Mouse (Mus musculus): Measurements from ENCODE around the gene Tmprss15. TPM values are rescaled to one million over a fixed set of nuclear protein-coding genes. Genes with fewer than 3 reads are reported as not detected.

Tmprss15 gene
- polyA plus RNA-seq, 1 experiment from 2014 or later: 4.7 TPM

DNA sequence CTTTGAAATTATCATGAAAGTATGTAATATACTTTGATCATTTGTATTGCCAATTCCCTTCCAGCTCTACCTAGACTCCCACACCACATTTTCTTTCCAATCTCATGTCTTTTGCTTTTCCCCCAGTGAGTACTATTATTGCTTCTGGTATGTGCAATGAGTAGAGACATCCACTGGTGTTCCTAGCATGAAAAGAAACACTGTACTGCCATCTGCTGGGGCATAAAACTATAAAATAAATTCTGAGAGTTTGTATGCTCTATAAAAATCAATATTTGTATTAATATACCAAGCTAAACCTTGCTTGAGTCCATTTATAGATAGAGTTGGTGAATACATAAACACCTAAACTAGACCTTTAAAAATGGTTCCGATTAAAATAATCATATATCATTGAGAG, 27.0 kb downstream of the Tmprss15 start:
- Histone ChIP-seq H3K4me1 (replicated peaks; ENCODE audit: control insufficient read depth, insufficient read depth, low read length) (no peaks in the 10 kb centered on the region), H3K9me3 (ENCODE audit: control insufficient read depth) (no peaks in the 10 kb centered on the region), H3K4me2 (replicated peaks; ENCODE audit: low read depth) (no peak overlapping the region), H3K9ac (ENCODE audit: low read depth, low read length) (no peak overlapping the region), H3K27ac (ENCODE audit: low read depth, low read length) (no peak overlapping the region), H3K27me3 (replicated peaks; ENCODE audit: control insufficient read depth, insufficient read depth, low read length) (no peaks in the 10 kb centered on the region), H3K4me3 (ENCODE audit: low read depth, low read length) (no peak overlapping the region), H3K36me3 (ENCODE audit: control insufficient read depth, insufficient read depth) (no peaks in the 10 kb centered on the region)
- peak; percentile 56 for TF ChIP-seq CTCF (IDR thresholded peaks at IDR 0.05; ENCODE audit: low read depth)
- ATAC-seq: peak; percentile 25; the same call in 1 of the 2 replicates
- WGBS: 78% methylated on average over 1 of the region's 1 CpGs

DNA sequence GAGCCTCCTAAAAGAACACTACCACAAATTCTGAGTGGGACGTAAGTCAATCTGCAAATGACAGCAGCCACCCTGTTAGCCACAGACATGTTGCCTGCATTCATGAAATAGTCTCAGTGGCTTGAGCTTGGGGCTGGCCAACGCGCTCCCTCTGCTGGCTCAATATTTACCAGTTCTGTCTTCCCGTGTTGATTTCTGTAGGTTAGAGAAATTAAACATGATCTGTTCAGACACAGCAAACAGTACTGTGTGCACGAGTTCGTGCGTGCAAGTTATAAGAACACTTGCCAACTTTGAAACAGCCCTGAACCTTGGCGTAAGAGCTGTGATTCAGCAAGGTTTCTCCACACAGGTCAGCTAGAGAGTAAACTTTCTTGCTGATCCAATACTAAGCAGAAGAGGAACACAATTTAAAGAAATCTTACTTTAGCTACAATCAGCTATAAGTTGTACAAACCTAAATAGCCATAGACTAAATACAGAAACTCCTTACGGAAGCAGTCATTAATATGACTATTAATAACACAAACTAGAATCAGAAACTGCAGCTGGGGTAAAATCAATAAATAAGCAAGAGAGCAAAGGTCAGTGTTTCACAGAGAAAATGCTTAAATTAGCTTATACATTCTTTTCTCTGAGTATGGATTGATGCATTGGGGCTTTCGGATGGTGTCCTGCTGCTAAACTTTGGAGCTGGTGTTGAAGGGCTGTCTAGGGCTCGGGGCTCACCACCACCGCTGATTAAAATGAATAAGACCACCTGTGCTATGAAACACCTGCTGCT, 31.9 kb downstream of the Tmprss15 start:
- 22% methylated on average over 12 of the region's 12 CpGs for WGBS

GRCm38 (mm10) chr16:79032593-79032992, 58.3 kb downstream of the Tmprss15 start:
- H3K36me3 ChIP-seq (ENCODE audit: control insufficient read depth, insufficient read depth): no peaks in the 10 kb centered on the region
- H3K4me2 ChIP-seq (replicated peaks; ENCODE audit: low read depth): no peak overlapping the region
- no peak for TF ChIP-seq CTCF (IDR thresholded peaks at IDR 0.05; ENCODE audit: low read depth)
- no peak overlapping the region for H3K9ac ChIP-seq (ENCODE audit: low read depth, low read length)
- no peaks in the 10 kb centered on the region for H3K4me1 ChIP-seq (replicated peaks; ENCODE audit: control insufficient read depth, insufficient read depth, low read length)
- no peaks in the 10 kb centered on the region for H3K27me3 ChIP-seq (replicated peaks; ENCODE audit: control insufficient read depth, insufficient read depth, low read length)
- no peaks in the 10 kb centered on the region for H3K9me3 ChIP-seq (ENCODE audit: control insufficient read depth)
- no peak overlapping the region for H3K27ac ChIP-seq (ENCODE audit: low read depth, low read length)
- H3K4me3 ChIP-seq (ENCODE audit: low read depth, low read length): no peak overlapping the region
- 33% methylated on average over 2 of the region's 2 CpGs for WGBS
- peak; percentile 75 for ATAC-seq

More for the DNA sequence above, 31.9 kb downstream of the Tmprss15 start:
- Histone ChIP-seq H3K4me2 (replicated peaks; ENCODE audit: low read depth) (peak overlapping the region; percentile 41), H3K27ac (ENCODE audit: low read depth, low read length) (no peak overlapping the region), H3K9me3 (ENCODE audit: control insufficient read depth) (no peaks in the 10 kb centered on the region), H3K9ac (ENCODE audit: low read depth, low read length) (no peak overlapping the region), H3K4me3 (ENCODE audit: low read depth, low read length) (no peak overlapping the region), H3K36me3 (ENCODE audit: control insufficient read depth, insufficient read depth) (no peaks in the 10 kb centered on the region), H3K27me3 (replicated peaks; ENCODE audit: control insufficient read depth, insufficient read depth, low read length) (no peaks in the 10 kb centered on the region), H3K4me1 (replicated peaks; ENCODE audit: control insufficient read depth, insufficient read depth, low read length) (no peaks in the 10 kb centered on the region)
- peak; percentile 78 for ATAC-seq
- peak; percentile 87 for TF ChIP-seq CTCF (IDR thresholded peaks at IDR 0.05; ENCODE audit: low read depth)

- Histone ChIP-seq H3K36me3 (ENCODE audit: control insufficient read depth, insufficient read depth) (no peaks in the 10 kb centered on the region), H3K4me1 (replicated peaks; ENCODE audit: control insufficient read depth, insufficient read depth, low read length) (no peaks in the 10 kb centered on the region), H3K27me3 (replicated peaks; ENCODE audit: control insufficient read depth, insufficient read depth, low read length) (no peaks in the 10 kb centered on the region), H3K4me2 (replicated peaks; ENCODE audit: low read depth) (no peak overlapping the region), H3K27ac (ENCODE audit: low read depth, low read length) (no peak overlapping the region), H3K9me3 (ENCODE audit: control insufficient read depth) (no peaks in the 10 kb centered on the region), H3K4me3 (ENCODE audit: low read depth, low read length) (no peak overlapping the region), H3K9ac (ENCODE audit: low read depth, low read length) (no peak overlapping the region)
- 50% methylated on average over 2 of the region's 2 CpGs for WGBS
- TF ChIP-seq CTCF (IDR thresholded peaks at IDR 0.05; ENCODE audit: low read depth): no peak
- ATAC-seq: 0 out of 2 replicates have a peak, but pooled peaks have one; percentile 53
These were observed 88.1 kb downstream of the Tmprss15 start for GRCm38 (mm10) chr16:79002812-79003211.

DNA sequence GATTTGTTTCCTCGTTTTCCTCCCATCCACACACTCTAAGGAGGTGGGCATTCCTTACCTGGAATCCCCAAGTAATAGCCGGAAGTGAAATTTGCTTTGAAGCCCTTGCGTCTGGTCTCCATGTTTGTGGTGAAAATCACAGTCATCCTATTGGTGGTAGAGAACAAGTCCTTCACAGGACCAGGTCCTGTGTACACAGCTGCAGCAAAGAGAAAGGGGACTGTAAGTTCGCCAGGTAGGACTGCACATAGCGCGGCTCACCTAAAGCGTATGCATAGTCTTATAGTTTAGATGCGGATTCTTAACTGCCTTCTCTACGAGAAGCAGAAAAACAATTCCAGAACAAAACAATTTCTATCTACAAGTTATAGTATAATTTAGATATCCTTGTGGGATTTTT, 89.2 kb downstream of the Tmprss15 start:
- Histone ChIP-seq H3K4me3 (ENCODE audit: low read depth, low read length) (no peak overlapping the region), H3K27ac (ENCODE audit: low read depth, low read length) (no peak overlapping the region), H3K4me1 (replicated peaks; ENCODE audit: control insufficient read depth, insufficient read depth, low read length) (no peaks in the 10 kb centered on the region), H3K4me2 (replicated peaks; ENCODE audit: low read depth) (no peak overlapping the region), H3K36me3 (ENCODE audit: control insufficient read depth, insufficient read depth) (no peaks in the 10 kb centered on the region), H3K9me3 (ENCODE audit: control insufficient read depth) (no peaks in the 10 kb centered on the region), H3K9ac (ENCODE audit: low read depth, low read length) (no peak overlapping the region), H3K27me3 (replicated peaks; ENCODE audit: control insufficient read depth, insufficient read depth, low read length) (no peaks in the 10 kb centered on the region)
- no peak for TF ChIP-seq CTCF (IDR thresholded peaks at IDR 0.05; ENCODE audit: low read depth)
- WGBS: 86% methylated on average over 9 of the region's 9 CpGs
- ATAC-seq: no peak

DNA sequence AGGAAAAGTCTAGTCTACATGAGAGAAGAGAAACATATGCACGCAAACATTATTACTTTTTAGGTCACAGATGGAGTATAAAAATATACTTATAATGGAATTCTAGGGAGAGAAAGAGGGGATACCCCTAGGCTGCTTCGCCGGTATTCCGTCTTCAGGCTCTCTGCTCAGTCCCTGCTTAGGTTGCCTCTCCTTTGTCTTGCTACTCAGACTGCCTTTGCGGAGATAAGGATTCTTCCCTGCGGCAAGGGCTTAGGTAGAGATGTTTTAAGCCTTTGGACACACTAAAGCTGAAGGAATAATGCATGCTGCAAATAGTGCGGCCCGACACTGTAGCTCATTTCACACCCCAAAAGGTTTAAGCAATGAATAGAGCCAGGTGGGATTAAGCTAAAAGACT, 114.5 kb downstream of the Tmprss15 start:
- no peak for ATAC-seq
- TF ChIP-seq CTCF (IDR thresholded peaks at IDR 0.05; ENCODE audit: low read depth): no peak
- Histone ChIP-seq H3K27me3 (replicated peaks; ENCODE audit: control insufficient read depth, insufficient read depth, low read length) (no peaks in the 10 kb centered on the region), H3K9me3 (ENCODE audit: control insufficient read depth) (no peaks in the 10 kb centered on the region), H3K4me3 (ENCODE audit: low read depth, low read length) (no peak overlapping the region), H3K27ac (ENCODE audit: low read depth, low read length) (no peak overlapping the region), H3K4me1 (replicated peaks; ENCODE audit: control insufficient read depth, insufficient read depth, low read length) (no peaks in the 10 kb centered on the region), H3K36me3 (ENCODE audit: control insufficient read depth, insufficient read depth) (no peaks in the 10 kb centered on the region), H3K9ac (ENCODE audit: low read depth, low read length) (no peak overlapping the region), H3K4me2 (replicated peaks; ENCODE audit: low read depth) (no peak overlapping the region)
- WGBS: 55% methylated on average over 8 of the region's 8 CpGs

All from intestine, postnatal 0 days (tissue).